Mouse (Mus musculus): Measurements from ENCODE around the gene Galm. TPM values are rescaled to one million over a fixed set of nuclear protein-coding genes. Genes with fewer than 3 reads are reported as not detected.

Galm gene
- polyA plus RNA-seq, 1 experiment from 2014 or later, result 73.5 TPM

GRCm38 (mm10) chr17:80131838-80132237 lies 4.6 kb downstream of the Galm start:
- Histone ChIP-seq H3K9me3 (ENCODE audit: control insufficient read depth) (no peaks in the 10 kb centered on the region), H3K9ac (ENCODE audit: low read depth, low read length) (no peak overlapping the region), H3K27me3 (replicated peaks; ENCODE audit: control insufficient read depth, insufficient read depth, low read length) (no peaks in the 10 kb centered on the region), H3K36me3 (ENCODE audit: control insufficient read depth, insufficient read depth) (peaks cover 4% of the 10 kb centered on the region; the same call in 1 of the 2 replicates), H3K4me3 (ENCODE audit: low read depth, low read length) (no peak overlapping the region), H3K4me2 (replicated peaks; ENCODE audit: low read depth) (peak overlapping the region; percentile 45), H3K4me1 (replicated peaks; ENCODE audit: control insufficient read depth, insufficient read depth, low read length) (no peaks in the 10 kb centered on the region), H3K27ac (ENCODE audit: low read depth, low read length) (peak overlapping the region; percentile 68)
- WGBS, result 40% methylated on average over 7 of the region's 7 CpGs
- peak; percentile 59 for ATAC-seq
- no peak for TF ChIP-seq CTCF (IDR thresholded peaks at IDR 0.05; ENCODE audit: low read depth)

- H3K4me2 ChIP-seq (replicated peaks; ENCODE audit: low read depth), result peak overlapping the region; percentile 45
- TF ChIP-seq CTCF (IDR thresholded peaks at IDR 0.05; ENCODE audit: low read depth), result no peak
Measured at GRCm38 (mm10) chr17:80132502-80132901, 5.2 kb downstream of the Galm start.

GRCm38 (mm10) chr17:80138434-80139162 lies 11.3 kb downstream of the Galm start:
- ATAC-seq, result no peak
- Histone ChIP-seq H3K9ac (ENCODE audit: low read depth, low read length) (no peak overlapping the region), H3K27ac (ENCODE audit: low read depth, low read length) (no peak overlapping the region), H3K9me3 (ENCODE audit: control insufficient read depth) (no peaks in the 10 kb centered on the region), H3K4me2 (replicated peaks; ENCODE audit: low read depth) (no peak overlapping the region), H3K27me3 (replicated peaks; ENCODE audit: control insufficient read depth, insufficient read depth, low read length) (no peaks in the 10 kb centered on the region), H3K4me3 (ENCODE audit: low read depth, low read length) (no peak overlapping the region), H3K36me3 (ENCODE audit: control insufficient read depth, insufficient read depth) (peaks cover 4% of the 10 kb centered on the region; the same call in 1 of the 2 replicates), H3K4me1 (replicated peaks; ENCODE audit: control insufficient read depth, insufficient read depth, low read length) (no peaks in the 10 kb centered on the region)
- 75% methylated on average over 17 of the region's 17 CpGs for WGBS
- no peak for TF ChIP-seq CTCF (IDR thresholded peaks at IDR 0.05; ENCODE audit: low read depth)

More at GRCm38 (mm10) chr17:80132502-80132901, 5.2 kb downstream of the Galm start:
- Histone ChIP-seq H3K9ac (ENCODE audit: low read depth, low read length) (no peak overlapping the region), H3K27me3 (replicated peaks; ENCODE audit: control insufficient read depth, insufficient read depth, low read length) (no peaks in the 10 kb centered on the region), H3K4me3 (ENCODE audit: low read depth, low read length) (no peak overlapping the region), H3K36me3 (ENCODE audit: control insufficient read depth, insufficient read depth) (peaks cover 4% of the 10 kb centered on the region; the same call in 1 of the 2 replicates), H3K27ac (ENCODE audit: low read depth, low read length) (peak overlapping the region; percentile 68; the same call in 1 of the 2 replicates), H3K9me3 (ENCODE audit: control insufficient read depth) (no peaks in the 10 kb centered on the region), H3K4me1 (replicated peaks; ENCODE audit: control insufficient read depth, insufficient read depth, low read length) (no peaks in the 10 kb centered on the region)
- ATAC-seq, result no peak
- 31% methylated on average over 4 of the region's 4 CpGs for WGBS

DNA sequence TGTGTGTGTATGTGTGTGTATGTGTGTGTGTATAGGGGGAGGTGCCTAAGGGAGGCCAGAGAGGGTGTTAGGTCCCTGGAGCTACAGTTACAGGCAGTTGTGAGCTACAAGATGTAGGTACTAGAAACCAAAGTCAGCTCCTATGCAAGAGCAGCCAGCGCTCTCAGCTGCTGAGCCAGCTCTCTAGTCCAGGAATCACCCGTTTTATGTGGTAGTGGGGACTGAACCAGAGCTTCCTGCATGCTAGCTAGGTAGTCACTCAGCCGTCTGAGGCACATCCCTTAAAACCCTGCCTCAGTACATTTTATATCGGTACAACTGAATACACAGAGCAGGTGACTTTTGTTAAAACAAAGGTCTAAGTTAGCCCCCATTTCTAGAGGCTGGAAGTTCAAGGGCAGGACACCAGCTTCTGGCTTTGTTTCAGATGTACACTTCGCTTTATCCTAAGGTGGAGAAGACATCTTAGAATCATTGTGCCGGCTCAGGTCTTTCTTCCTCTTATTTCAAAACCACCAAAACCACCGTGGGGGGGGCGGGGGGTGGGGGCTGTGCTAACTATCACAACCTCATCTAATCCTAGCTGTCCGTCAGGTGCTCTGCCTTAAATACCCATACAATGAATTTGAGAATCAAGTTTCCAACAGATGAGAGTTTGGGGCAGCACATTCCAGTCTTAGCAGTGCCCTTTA lies 12.6 kb downstream of the Galm start:
- Histone ChIP-seq H3K36me3 (ENCODE audit: control insufficient read depth, insufficient read depth) (no peaks in the 10 kb centered on the region), H3K4me1 (replicated peaks; ENCODE audit: control insufficient read depth, insufficient read depth, low read length) (no peaks in the 10 kb centered on the region), H3K9ac (ENCODE audit: low read depth, low read length) (no peak overlapping the region), H3K27ac (ENCODE audit: low read depth, low read length) (no peak overlapping the region), H3K4me2 (replicated peaks; ENCODE audit: low read depth) (no peak overlapping the region), H3K4me3 (ENCODE audit: low read depth, low read length) (no peak overlapping the region), H3K9me3 (ENCODE audit: control insufficient read depth) (no peaks in the 10 kb centered on the region), H3K27me3 (replicated peaks; ENCODE audit: control insufficient read depth, insufficient read depth, low read length) (no peaks in the 10 kb centered on the region)
- WGBS, result 79% methylated on average over 9 of the region's 9 CpGs
- ATAC-seq, result no peak
- TF ChIP-seq CTCF (IDR thresholded peaks at IDR 0.05; ENCODE audit: low read depth), result no peak

DNA sequence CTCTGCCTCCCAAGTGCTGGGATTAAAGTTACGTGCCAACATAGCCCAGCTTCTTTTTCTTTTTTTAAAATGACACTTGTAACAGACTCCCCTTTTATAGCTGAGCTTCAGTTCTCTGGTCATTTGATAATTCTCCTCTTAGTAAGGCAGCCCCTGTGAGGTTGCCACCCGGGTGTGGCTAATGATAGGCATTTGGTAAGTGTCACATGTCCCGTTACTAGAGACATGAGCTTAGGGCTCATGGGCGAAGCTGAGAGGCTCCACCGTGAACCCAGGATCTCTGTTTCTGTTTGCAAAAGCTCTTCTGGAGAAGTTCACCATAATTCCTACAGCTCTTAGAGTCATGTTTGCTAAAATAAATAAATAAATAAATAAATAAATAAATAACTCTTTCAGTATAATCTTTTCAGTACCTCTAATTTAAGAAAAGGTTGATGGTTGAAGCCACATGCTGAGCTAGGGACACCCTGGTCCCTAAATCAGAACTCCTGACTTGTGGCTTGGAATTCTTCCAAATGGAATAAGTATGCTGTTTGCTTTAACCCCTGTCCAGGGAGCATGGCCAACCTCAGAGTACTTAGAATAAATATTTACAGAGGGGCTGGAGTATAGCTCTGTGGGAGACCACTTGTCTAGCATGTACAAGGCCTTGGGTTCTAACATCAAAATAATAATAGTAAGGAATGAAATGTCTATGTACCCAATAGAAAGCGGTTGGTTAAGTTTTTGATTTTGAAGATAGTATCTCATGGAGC lies 16.4 kb downstream of the Galm start:
- no peak for ATAC-seq
- no peaks in the 10 kb centered on the region for H3K9me3 ChIP-seq (ENCODE audit: control insufficient read depth)
- no peak overlapping the region for H3K9ac ChIP-seq (ENCODE audit: low read depth, low read length)
- no peaks in the 10 kb centered on the region for H3K27me3 ChIP-seq (replicated peaks; ENCODE audit: control insufficient read depth, insufficient read depth, low read length)
- no peak for TF ChIP-seq CTCF (IDR thresholded peaks at IDR 0.05; ENCODE audit: low read depth)
- H3K4me2 ChIP-seq (replicated peaks; ENCODE audit: low read depth), result no peak overlapping the region
- H3K4me1 ChIP-seq (replicated peaks; ENCODE audit: control insufficient read depth, insufficient read depth, low read length), result no peaks in the 10 kb centered on the region
- no peak overlapping the region for H3K4me3 ChIP-seq (ENCODE audit: low read depth, low read length)
- no peak overlapping the region for H3K27ac ChIP-seq (ENCODE audit: low read depth, low read length)
- 0 out of 2 replicates have a peak, but pooled peaks cover 4% of the 10 kb centered on the region for H3K36me3 ChIP-seq (ENCODE audit: control insufficient read depth, insufficient read depth)
- 58% methylated on average over 6 of the region's 6 CpGs for WGBS

GRCm38 (mm10) chr17:80145210-80145609 lies 17.9 kb downstream of the Galm start:
- no peak for TF ChIP-seq CTCF (IDR thresholded peaks at IDR 0.05; ENCODE audit: low read depth)
- WGBS, result 50% methylated on average over 7 of the region's 7 CpGs

More at GRCm38 (mm10) chr17:80145210-80145609, 17.9 kb downstream of the Galm start:
- Histone ChIP-seq H3K4me3 (ENCODE audit: low read depth, low read length) (no peak overlapping the region), H3K4me1 (replicated peaks; ENCODE audit: control insufficient read depth, insufficient read depth, low read length) (no peaks in the 10 kb centered on the region), H3K9me3 (ENCODE audit: control insufficient read depth) (no peaks in the 10 kb centered on the region), H3K36me3 (ENCODE audit: control insufficient read depth, insufficient read depth) (0 out of 2 replicates have a peak, but pooled peaks cover 4% of the 10 kb centered on the region), H3K27ac (ENCODE audit: low read depth, low read length) (no peak overlapping the region), H3K4me2 (replicated peaks; ENCODE audit: low read depth) (no peak overlapping the region), H3K27me3 (replicated peaks; ENCODE audit: control insufficient read depth, insufficient read depth, low read length) (no peaks in the 10 kb centered on the region), H3K9ac (ENCODE audit: low read depth, low read length) (no peak overlapping the region)
- no peak for ATAC-seq
